Mouse (Mus musculus) embryonic fibroblast, embryonic 13.5 days (primary cell): Measurements from ENCODE around the gene 1700022I11Rik.

ENCODE experiments used
- CTCF ChIP-seq: IDR thresholded peaks from 2 replicates; pipeline ENCODE4 v1.5.1; 2011; ENCODE audit warnings: mild to moderate bottlenecking, control low read depth, low read length, moderate library complexity, borderline replicate concordance; ENCODE audit not compliant: insufficient read depth
- POLR2A ChIP-seq: IDR thresholded peaks from 2 replicates; pipeline ENCODE4 v1.6.1; 2011; ENCODE audit warnings: low read depth, mild to moderate bottlenecking, control low read depth, low read length, moderate library complexity

- TF ChIP-seq POLR2A (no peak), CTCF (no peak)
Observed at GRCm38 (mm10) chr4:42945043-42945442, 24.4 kb upstream of the 1700022I11Rik start.
